Mouse (Mus musculus): ENCODE data around the gene Palm3. TPM values are rescaled to one million over a fixed set of nuclear protein-coding genes. Genes with fewer than 3 reads are reported as not detected.

The Palm3 gene
- total RNA-seq, 4 experiments from 2014 or later: 3.3 to 5.0 (median 4.2) TPM

DNA sequence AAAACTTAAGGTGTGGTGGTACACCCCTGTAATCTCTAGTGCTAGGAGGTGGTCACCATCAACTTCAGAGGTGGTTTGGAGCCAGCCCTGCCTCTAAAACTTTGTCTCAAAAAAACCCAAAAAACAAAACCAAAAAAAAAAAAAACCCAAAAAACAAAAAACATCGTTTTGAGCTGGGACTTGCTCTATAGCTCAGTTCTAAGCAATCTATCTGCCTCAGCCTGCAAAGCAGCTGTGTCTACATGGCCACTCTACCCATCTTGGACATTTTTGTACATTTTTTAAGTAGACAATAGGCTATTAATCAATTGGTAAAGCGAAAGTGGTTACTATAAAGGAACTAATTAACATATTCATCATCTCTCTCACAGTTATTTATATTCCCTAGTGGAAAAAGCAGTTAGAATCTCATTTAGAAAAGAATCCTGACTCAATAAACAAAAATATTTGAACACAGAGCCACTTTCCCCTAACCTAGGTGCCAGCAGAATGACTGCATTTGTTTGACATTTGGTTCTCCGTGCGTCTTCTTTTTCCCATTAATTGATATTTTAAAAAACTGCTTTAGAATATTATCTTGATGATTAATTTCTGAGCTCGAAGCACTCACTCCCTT is 44.3 kb downstream of the Palm3 start:
- no peak for DNase-seq (ENCODE audit: low spot score in 2 of 2)

DNA sequence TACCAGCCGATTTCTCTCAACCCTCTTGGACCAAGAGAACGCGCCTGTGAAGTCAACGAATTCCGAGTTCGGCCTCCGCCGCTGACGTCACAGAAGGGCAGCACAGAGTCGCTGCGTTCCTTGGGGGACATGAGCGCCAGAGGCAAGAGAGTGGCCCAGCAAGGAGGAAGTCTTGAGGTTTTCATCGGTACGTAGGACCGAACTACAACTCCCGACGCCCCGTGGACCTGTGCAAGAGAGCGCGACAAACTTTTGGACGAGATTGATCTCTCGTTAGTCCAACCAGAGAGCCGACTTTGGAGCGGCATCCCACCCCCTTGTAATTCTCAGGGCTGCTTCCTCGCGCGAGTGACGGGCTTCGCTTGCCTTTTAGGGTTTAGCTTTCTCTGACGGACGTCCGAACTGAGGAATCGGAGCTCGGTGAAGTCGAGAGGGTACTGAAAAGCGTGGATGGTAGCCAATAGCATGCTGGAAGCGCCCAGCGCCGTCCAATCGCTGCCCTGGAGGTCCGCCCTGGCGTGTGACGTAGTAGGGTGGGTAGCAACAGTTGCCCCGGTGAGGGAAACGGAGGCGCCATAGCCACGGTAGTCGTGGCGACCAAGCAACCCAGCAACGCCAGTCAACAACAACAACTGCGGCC is 45.1 kb downstream of the Palm3 start, which contains the start of gene Rfx1:
Gene Rfx1, plus strand, starts transcription at position 544 of the 640 bp plus-strand sequence.
- peak; percentile 100 for DNase-seq (ENCODE audit: low spot score in 2 of 2)

DNA sequence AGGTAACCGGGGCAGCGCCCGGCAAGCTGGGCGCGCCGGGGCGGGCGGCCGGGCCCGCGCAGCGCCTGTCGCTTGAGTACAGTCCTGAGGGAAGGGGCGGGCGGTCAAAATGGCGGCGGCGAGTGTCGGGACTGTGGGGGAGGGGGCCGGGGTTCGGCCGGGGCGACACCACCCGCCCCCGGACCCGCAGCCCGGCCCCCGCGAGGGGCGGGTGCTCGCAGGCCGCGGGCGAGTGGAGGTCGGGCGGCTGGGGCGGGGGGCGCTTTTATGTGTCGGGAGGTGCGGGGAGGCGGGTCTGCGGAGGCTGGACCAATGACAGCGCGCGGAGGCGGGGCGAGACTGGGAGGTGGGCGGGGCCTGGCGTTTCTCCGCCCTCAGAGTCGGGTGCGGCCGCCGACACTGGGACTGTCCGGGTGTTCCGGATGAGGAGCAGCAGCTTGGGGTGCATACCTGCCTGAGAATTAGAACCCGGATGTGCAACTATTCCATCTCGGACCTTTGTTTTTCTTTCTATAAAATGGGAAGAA is 45.8 kb downstream of the Palm3 start:
- DNase-seq (ENCODE audit: low spot score in 2 of 2): peak; percentile 89 to 95

DNA sequence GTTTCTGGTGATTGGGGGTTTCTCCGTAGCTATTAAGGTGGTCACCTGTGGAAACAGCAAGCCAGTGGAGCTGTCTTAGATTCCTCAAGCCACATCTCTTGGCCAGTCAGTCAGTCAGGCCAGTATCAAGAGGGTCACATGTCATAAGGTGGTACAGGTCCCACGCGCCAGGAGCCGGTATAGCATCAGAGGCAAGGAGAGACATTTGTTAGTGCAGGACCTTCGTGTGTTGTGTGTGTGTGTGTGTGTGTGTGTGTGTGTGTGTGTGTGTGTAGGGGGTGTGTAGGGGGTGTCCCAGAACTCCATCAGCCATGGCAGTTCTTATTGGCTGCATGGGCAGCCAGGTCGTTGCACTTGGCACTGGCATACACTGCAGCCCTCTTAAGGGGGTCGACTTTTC is 46.6 kb downstream of the Palm3 start:
- no peak for DNase-seq (ENCODE audit: low spot score in 2 of 2)

DNA sequence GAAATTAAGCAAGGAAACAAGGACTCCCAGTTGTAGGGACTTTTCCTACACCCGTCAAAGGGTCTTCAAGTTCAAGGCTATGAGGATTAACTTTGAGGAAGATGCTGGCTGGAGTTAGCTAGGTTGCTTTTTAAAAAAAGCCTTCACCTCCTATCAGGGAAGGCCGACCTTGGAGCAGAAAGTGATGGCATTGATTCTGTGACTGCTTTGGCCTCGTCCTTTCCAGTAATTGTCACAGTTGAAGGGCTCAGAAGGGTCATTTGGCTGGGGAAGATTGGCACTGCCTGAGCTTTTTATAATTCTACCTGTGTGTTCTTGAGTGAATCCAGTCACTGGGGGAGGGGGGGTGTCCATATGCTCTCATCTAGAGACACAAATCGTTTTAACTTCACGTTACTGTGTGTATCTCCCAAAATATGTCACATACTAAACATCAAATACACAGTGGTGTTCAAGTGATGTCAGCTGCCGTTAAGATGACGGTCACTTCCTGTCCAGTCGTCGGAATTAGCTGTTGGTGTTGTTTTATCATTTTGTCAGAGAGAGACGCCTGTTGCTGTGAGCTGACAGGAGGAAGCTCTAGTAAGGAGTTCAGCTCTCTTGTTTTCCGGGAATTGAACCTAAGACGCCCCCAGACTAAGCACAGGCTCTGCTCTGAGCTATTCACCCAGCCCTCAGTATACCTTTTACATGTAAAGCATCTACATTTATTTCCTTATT is 47.2 kb downstream of the Palm3 start:
- no peak for DNase-seq (ENCODE audit: low spot score in 2 of 2)

DNA sequence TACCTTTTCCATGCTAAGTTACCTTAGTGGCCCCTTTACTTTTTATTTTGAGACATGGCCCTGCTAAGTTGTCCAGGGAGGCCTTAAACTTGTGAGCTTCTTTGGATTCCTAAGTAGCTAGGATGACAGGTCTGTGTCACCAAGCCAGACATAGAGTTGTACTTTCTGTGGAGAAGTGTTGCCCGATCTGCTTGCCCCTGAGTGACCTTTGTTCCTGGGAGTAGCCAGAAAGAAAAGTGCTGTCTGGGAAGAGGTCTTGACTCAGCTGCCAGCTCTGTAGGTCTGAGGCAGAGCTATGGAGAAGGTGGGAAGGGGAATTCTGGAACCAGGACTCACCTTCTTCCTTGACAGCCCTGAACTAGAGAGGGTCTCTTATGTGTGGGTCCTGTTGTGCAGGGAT is 47.9 kb downstream of the Palm3 start:
- DNase-seq (ENCODE audit: low spot score in 2 of 2): no peak

DNA sequence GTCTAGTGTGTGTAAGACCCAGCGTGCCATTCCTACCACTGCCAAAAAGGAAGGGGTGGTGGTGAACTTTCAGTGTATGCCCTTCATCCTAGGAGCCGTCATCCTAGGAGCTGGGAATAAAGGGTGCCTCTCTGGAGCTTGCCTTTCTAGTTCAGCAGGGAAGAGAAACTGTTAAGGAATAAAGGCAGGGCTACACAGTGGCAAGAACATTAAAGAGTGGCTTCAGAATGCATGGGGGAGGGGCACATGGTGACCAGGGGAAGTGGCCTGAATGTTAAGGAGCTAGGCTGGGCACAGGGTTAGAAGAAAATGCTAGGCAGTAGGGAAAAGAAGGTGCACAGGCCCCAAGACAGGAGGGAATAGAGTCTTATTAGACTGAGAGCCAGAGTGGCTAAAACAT is 48.5 kb downstream of the Palm3 start:
- DNase-seq (ENCODE audit: low spot score in 2 of 2): no peak

DNA sequence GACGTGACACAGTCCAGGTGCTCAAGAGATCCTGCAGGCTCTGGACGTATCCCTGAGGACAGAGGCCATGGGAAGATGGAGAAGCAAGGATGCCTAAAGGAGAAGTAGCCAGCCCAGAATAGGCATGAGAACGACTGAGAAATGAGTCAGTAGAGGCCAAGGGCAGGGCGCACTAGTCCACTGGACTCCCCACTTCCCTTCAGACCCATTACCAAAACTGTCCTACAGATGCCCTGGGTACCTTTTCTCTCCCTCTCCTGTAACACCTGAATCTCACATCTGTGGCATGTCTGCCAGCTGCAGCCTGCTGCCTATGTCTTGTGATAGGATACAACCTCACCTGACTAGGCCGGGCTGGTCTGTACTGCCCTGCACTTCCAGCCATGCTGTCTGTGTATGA is 49.0 kb downstream of the Palm3 start:
- DNase-seq (ENCODE audit: low spot score in 2 of 2): no peak

DNA sequence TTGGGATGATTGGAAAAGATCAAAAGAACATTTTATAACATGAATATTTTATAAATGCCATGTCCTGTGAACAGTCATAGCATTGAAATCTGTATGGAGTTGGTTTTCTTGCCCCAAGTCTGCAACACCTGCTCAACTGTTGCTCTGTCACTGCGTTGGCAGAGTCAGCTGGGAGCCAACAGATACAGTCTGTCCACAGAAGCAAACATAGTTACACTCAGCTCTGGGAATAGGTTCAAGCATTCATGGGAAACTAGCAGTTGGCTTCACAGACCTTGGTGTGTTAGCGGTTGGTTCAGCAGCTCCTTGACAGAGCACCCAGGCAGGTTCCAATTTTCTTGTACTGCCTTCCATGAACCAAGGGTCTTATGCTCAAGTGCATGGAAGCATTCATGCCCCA is 49.4 kb downstream of the Palm3 start:
- DNase-seq (ENCODE audit: low spot score in 2 of 2): peak; percentile 81 to 82

DNA sequence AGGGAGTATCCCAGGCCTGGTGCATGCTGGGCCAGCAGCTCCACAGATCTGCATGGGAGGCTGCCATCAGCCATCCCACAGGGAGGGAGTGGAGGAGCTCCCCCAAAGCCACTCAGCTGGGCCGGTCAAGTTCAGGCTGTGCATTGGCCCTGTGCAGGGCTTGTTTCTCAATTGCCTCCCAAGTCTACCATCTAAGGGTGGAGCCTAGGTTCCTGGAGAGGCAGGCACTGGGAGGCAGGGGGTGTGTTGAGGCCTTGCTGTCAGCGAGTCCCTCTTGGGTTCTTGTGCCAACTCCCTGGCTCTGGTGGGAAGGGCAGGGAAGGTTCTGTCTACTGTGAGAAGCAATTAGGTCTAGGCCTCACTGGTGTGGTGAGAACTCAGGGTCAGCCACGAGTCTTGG is 50.6 kb downstream of the Palm3 start:
- DNase-seq (ENCODE audit: low spot score in 2 of 2): no peak

DNA sequence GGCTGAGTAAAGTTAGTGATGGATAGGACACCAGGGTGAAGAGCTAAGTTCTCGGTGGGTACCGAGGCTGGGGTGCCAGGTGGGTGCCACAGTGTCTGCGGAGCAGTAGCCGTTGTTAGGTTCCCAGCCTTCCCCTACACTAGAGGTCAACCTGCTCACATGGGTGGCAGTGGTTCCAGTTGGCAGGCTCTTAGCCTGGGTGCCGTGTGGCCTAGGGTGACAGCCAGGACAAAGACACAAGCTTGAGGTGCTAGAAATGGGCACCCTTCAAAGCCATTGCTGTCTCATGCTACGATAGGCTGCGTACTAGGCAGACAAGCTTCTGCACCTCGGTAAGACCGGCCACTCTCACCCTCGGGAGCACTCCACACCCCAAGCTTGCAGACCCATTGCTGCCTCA is 51.0 kb downstream of the Palm3 start:
- no peak for DNase-seq (ENCODE audit: low spot score in 2 of 2)

DNA sequence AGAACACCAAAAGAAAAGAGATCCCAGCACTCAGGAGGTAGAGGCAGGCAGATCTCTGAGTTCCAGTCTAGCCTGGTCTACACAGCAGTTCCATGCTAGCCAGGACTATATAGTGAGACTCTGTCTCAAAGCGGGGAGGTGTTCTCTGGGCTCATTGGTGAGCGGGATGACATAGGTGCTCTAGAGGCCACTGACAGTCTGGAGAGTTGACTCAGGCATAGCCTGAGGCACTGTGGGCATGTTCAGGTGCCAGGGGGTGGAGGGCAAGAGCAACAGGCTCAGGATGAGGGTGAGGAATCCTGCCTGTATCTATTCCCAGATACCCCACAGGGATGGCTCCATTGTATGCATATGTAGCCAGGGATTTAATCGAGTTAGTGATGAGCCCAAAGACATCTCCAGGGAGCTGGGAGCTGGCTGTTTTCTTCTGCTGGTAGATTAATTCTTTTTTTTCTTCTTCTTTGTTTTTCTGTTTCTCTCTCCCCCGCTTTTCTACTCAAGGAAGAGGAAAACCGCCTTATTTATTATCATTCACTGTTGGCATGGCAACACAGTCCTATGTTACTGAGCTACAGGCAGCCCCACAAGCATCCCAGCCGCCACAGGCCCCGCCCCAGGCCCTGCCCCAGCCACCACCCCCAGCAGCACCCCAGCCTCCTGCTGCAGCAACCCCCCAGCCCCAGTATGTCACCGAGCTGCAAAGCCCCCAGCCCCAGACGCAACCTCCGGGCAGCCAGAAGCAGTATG is 52.1 kb downstream of the Palm3 start:
- no peak for DNase-seq (ENCODE audit: low spot score in 2 of 2)

DNA sequence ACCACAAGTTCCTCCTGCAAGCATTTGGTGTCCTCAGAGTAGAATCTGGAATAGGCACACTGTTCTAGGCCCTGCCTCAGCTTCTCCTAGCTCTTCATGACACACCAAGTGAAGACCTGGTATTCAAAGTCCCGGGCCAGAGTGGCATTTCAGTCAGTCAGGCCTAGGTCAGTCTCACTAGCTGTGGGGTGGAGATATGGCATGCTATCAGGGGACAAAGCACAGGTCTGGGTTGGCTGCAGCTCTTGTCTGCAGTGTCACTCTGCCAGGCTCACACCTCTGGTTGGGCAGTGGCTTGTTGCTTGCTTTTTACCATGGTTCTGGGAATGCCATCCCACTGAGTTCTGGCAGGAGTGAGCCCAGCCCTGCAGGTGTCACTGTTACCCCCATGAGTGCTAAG is 55.1 kb downstream of the Palm3 start:
- no peak for DNase-seq (ENCODE audit: low spot score in 2 of 2)

DNA sequence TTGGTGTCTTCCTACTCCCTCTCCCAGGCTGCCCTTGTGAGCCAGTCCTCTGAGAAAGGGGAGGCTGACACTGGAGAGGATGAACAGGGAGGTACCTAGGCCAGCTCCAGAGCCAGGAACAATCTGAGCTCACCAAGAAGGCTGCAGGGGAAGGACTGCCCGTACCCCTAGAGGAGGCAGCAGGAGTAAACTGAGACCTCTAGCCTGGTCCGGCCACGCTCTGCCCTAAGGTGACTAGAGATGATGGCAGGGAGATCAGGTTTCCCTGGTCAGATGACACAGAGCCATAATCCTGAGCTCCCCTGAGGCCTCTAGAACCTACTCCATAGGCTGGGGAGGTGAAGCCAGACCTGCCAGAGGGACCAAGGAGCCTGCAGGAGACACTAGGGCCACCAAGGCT is 55.6 kb downstream of the Palm3 start:
- DNase-seq (ENCODE audit: low spot score in 2 of 2): no peak

DNA sequence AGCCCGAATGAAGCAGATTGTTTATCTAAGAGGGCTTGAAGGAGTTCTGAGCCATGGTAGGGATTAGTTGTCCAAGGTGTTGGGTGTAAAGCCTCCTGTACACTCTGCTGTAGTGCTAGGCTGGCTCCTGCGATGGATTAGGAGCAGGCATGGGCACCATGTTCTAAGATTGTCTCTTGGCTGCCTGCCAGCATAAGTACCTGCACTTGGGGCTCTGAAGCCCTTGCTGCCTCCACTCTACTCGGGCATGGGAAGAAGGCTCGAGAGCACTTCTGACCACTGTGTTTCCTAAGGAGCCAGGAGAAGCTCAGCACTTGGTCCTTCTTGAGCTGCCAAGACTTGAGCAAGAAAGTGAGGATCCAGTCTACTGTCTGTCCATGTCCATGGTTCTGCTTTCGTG is 57.9 kb downstream of the Palm3 start:
- DNase-seq (ENCODE audit: low spot score in 2 of 2): no peak

Small RNA genes within 50 kb of the gene (microRNA-seq; reads per million reads assigned to microRNA genes)
- 0.64 to 0.76 reads per million in 2 experiments for gene Mir1199
- 7.3 to 8.3 reads per million in 2 experiments for gene Mir8111

Other genes starting within 250 kb of the Palm3 start
- gene Adgrl1, start 121.4 kb upstream of the Palm3 start, total RNA-seq (2022): 100 to 1,000 TPM; 287 to 307 (median 299) TPM
- gene Gm10644, start 66.3 kb upstream of the Palm3 start, total RNA-seq (2022): 1 to 10 TPM in 1 of 4 experiments, under 1 TPM in 3; 0.22 to 1.1 (median 0.66) TPM
- 1 to 10 TPM in 1 of 4 experiments, under 1 TPM in 3; 0.63 to 1.1 (median 0.75) TPM for gene Asf1b, start 66.0 kb upstream of the Palm3 start, total RNA-seq (2022)
- 100 to 1,000 TPM; 246 to 260 (median 252) TPM for gene Prkaca, start 48.5 kb upstream of the Palm3 start, total RNA-seq (2022)
- gene Samd1, start 23.8 kb upstream of the Palm3 start, total RNA-seq (2022): 10 to 100 TPM; 37.6 to 42.8 (median 40.0) TPM
- under 1 TPM in 1 of 4 experiments, not detected in 3; 0.39 TPM for gene 1700067K01Rik, start 20.0 kb upstream of the Palm3 start, total RNA-seq (2022)
- 1 to 10 TPM; 1.0 to 2.3 (median 1.5) TPM for gene 2210011C24Rik, start 9.3 kb upstream of the Palm3 start, total RNA-seq (2022)
- 1 to 10 TPM; 1.5 to 2.7 (median 1.8) TPM for gene Il27ra, start 21.1 kb downstream of the Palm3 start, total RNA-seq (2022)
- gene Rln3, start 23.5 kb downstream of the Palm3 start, total RNA-seq (2022): not detected
- 1 to 10 TPM; 3.4 to 7.1 (median 5.4) TPM for gene Gm10643, start 43.7 kb downstream of the Palm3 start, total RNA-seq (2022)
- 10 to 100 TPM; 24.6 to 34.1 (median 28.3) TPM for gene Rfx1, start 45.4 kb downstream of the Palm3 start, total RNA-seq (2022)
- gene Dcaf15, start 83.3 kb downstream of the Palm3 start, total RNA-seq (2022): 10 to 100 TPM; 18.9 to 21.6 (median 19.3) TPM
- not detected for gene Podnl1, start 104.5 kb downstream of the Palm3 start, total RNA-seq (2022)
- gene Cc2d1a, start 126.5 kb downstream of the Palm3 start, total RNA-seq (2022): 10 to 100 TPM; 54.1 to 61.7 (median 57.8) TPM
- gene 4930432K21Rik, start 126.6 kb downstream of the Palm3 start, total RNA-seq (2022): 1 to 10 TPM; 2.1 to 3.5 (median 2.6) TPM
- gene Nanos3, start 163.7 kb downstream of the Palm3 start, total RNA-seq (2022): 1 to 10 TPM; 1.0 to 3.7 (median 2.8) TPM
- 10 to 100 TPM; 15.1 to 17.6 (median 16.6) TPM for gene Zswim4, start 215.6 kb downstream of the Palm3 start, total RNA-seq (2022)
- gene D8Ertd738e, start 228.2 kb downstream of the Palm3 start, total RNA-seq (2022): 100 to 1,000 TPM in 2 of 4 experiments, 10 to 100 TPM in 2; 94.5 to 137 (median 106) TPM
- 10 to 100 TPM; 17.8 to 25.8 (median 20.0) TPM for gene Mri1, start 235.9 kb downstream of the Palm3 start, total RNA-seq (2022)
- 10 to 100 TPM; 22.7 to 30.9 (median 27.0) TPM for gene Ccdc130, start 248.9 kb downstream of the Palm3 start, total RNA-seq (2022)